Mouse (Mus musculus) ES-Bruce4 (cell line): ENCODE measurements around the gene Pgpep1l. TPM values are rescaled to one million over a fixed set of nuclear protein-coding genes. Genes with fewer than 3 reads are reported as not detected.

ENCODE experiments used
- H3K27ac ChIP-seq: 2 replicates; pipeline ENCODE4 v1.5.1; 2012; ENCODE audit warnings: low read length, inconsistent platforms; ENCODE audit not compliant: insufficient read depth
- H3K27me3 ChIP-seq: 2 replicates; pipeline ENCODE4 v1.6.1; 2012; ENCODE audit warnings: mild to moderate bottlenecking, low read length, inconsistent platforms; ENCODE audit not compliant: control insufficient read depth, poor library complexity, insufficient read depth, severe bottlenecking
- H3K36me3 ChIP-seq: 2 replicates; pipeline ENCODE4 v1.6.1; 2012; ENCODE audit warnings: inconsistent platforms, mild to moderate bottlenecking, low read length, moderate library complexity; ENCODE audit not compliant: control insufficient read depth, poor library complexity, insufficient read depth, severe bottlenecking
- H3K4me1 ChIP-seq: one replicate; pipeline ENCODE4 v1.8.1; 2011; ENCODE audit warnings: low read length; ENCODE audit not compliant: control insufficient read depth, insufficient read depth
- H3K4me3 ChIP-seq: 2 replicates; pipeline ENCODE4 v1.5.1; 2011; ENCODE audit warnings: low read depth, mild to moderate bottlenecking, low read length
- H3K9ac ChIP-seq: 2 replicates; pipeline ENCODE4 v1.6.1; 2012; ENCODE audit warnings: low read depth, mild to moderate bottlenecking, inconsistent platforms; ENCODE audit not compliant: poor library complexity, severe bottlenecking
- H3K9me3 ChIP-seq: replicated peaks from 2 replicates; pipeline ENCODE4 v1.6.1; 2012; ENCODE audit warnings: mild to moderate bottlenecking, low read length, inconsistent platforms; ENCODE audit not compliant: control insufficient read depth, poor library complexity, insufficient read depth, severe bottlenecking
- CTCF ChIP-seq: IDR thresholded peaks from one replicate; pipeline ENCODE4 v1.8.1; 2011; ENCODE audit warnings: low read depth, low read length
- EP300 ChIP-seq: IDR thresholded peaks from 2 replicates; pipeline ENCODE4 v1.6.1; 2011; ENCODE audit warnings: low read depth, low read length; ENCODE audit not compliant: insufficient read depth
- POLR2A ChIP-seq: IDR thresholded peaks from one replicate; pipeline ENCODE4 v1.8.1; 2011; ENCODE audit warnings: low read length; ENCODE audit not compliant: insufficient read depth
- polyA plus RNA-seq: library from polyadenylated mRNA; stranded (reverse); fragments of >200 nt; gene quantifications from 2 replicates; pipeline ENCODE4 v1.2.4, GENCODE M21; 2011; ENCODE audit warnings: low read depth; ENCODE audit not compliant: missing spikeins, insufficient read depth, insufficient read length

Pgpep1l gene
- polyA plus RNA-seq, 1 experiment, result 3.4 TPM

DNA sequence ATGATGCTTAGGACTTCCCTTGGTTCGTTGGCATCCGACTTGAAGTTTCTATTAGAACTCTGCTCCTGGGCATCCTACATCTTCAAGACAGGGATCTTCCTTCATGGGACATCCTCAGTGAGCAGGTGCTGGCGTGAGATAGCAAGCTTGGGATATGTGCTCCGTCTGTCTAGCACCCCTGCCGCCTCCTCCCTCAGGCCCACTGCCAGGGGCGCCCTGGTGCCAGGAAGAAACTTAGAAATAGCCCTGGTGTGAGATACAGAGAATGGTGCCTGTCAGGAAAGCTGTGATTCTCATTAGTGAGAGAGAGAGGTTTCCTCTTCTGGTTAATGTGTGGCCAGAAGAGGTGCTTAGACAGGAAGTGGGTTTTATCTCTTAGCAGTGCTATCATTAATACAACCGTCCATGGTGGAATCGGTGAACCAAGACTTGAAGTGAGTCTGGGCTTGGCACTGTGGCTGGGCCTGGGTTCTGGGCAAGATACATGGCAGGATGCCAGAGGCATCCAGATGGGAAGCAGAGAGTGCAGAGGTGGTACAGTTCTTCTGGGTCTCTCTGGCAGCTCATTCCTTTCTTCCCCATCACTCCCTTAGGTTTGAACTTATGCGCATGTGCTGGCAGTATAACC is 38.5 kb downstream of the Pgpep1l start:
- H3K4me3 ChIP-seq, result no peak overlapping the region
- no peak for TF ChIP-seq CTCF
- no peak for TF ChIP-seq POLR2A
- TF ChIP-seq EP300, result no peak
- H3K9me3 ChIP-seq, result no peaks in the 10 kb centered on the region
- no peak overlapping the region for H3K9ac ChIP-seq
- H3K27ac ChIP-seq, result no peak overlapping the region
- no peaks in the 10 kb centered on the region for H3K36me3 ChIP-seq
- H3K4me1 ChIP-seq, result peaks cover 3% of the 10 kb centered on the region
- no peaks in the 10 kb centered on the region for H3K27me3 ChIP-seq

DNA sequence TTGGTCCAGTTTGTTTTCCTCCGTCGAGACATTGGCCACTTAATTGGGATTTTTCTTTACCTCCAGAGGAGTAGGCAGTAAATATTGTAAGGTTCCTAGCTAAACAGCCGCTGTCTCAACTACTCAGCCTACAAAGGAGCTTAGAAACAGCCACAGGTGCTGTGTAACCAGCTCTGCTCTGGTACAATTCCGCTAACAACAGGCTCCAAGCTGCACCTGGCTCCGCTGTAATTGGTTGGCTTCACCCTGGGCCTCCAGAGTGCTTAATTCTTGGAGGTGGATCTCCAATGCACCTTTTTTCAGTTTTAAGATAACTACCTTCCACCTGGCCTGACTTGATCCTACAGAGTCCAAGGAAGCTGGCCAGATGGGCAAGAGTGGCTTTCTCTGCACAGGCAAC is 40.0 kb downstream of the Pgpep1l start:
- Histone ChIP-seq H3K9me3 (no peaks in the 10 kb centered on the region), H3K9ac (no peak overlapping the region), H3K4me1 (peaks cover 3% of the 10 kb centered on the region), H3K36me3 (no peaks in the 10 kb centered on the region), H3K27ac (no peak overlapping the region), H3K27me3 (no peaks in the 10 kb centered on the region), H3K4me3 (no peak overlapping the region)
- TF ChIP-seq POLR2A (no peak), CTCF (no peak), EP300 (no peak)

DNA sequence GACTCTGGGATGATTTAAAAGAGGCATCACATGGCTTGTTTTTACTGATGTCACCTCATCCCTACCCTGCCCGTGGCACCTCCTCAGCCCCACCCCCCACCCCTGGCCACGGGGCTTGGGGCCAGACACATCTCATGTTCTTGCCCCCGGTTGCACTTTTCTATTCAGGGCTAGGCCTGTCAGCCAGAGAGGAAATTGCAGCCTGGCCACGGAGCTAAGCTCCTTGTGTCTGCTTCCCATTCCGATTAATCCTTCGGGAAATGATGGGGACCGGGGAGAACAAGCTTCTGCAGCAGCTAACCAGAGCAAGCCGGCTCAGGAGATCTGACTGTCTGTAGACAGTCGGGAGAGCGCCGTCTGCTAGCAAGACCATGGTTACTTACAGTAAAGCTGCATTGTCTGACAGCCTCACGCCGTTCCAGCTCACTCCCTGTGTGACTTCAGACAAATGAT is 40.7 kb downstream of the Pgpep1l start:
- peaks cover 3% of the 10 kb centered on the region for H3K4me1 ChIP-seq
- TF ChIP-seq POLR2A (no peak), EP300 (no peak), CTCF (no peak)
- no peak overlapping the region for H3K4me3 ChIP-seq
- no peaks in the 10 kb centered on the region for H3K36me3 ChIP-seq
- no peak overlapping the region for H3K27ac ChIP-seq
- H3K9ac ChIP-seq, result no peak overlapping the region
- H3K27me3 ChIP-seq, result no peaks in the 10 kb centered on the region
- no peaks in the 10 kb centered on the region for H3K9me3 ChIP-seq

GRCm38 (mm10) chr7:68221677-68222230 is 42.3 kb downstream of the Pgpep1l start:
- no peaks in the 10 kb centered on the region for H3K27me3 ChIP-seq
- TF ChIP-seq POLR2A, result no peak
- no peak for TF ChIP-seq CTCF
- TF ChIP-seq EP300, result no peak
- no peaks in the 10 kb centered on the region for H3K36me3 ChIP-seq
- H3K9me3 ChIP-seq, result no peaks in the 10 kb centered on the region
- no peak overlapping the region for H3K27ac ChIP-seq
- no peak overlapping the region for H3K9ac ChIP-seq
- H3K4me1 ChIP-seq, result no peaks in the 10 kb centered on the region
- H3K4me3 ChIP-seq, result no peak overlapping the region

DNA sequence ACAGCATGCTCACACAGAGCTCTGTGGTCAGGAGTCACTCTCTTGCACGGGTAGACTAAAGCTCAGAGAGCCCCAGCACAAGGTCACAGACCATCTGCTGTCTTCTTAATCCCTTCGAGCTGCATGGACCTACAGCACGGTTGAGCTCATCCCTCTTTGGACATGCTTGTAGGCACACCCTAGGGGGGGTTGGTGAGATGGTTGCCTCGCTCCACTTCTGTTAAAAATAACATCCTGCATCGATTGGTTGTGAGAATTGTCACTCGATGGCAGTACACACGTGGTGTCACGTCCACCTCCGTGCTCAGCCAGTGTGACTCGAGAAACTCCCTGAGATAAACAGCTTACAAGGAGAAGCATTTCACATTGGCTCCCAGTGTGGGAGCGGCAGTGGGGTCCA is 45.2 kb downstream of the Pgpep1l start:
- Histone ChIP-seq H3K4me3 (no peak overlapping the region), H3K27me3 (no peaks in the 10 kb centered on the region), H3K27ac (no peak overlapping the region), H3K36me3 (no peaks in the 10 kb centered on the region; the same call in 1 of the 2 replicates), H3K9ac (no peak overlapping the region), H3K9me3 (no peaks in the 10 kb centered on the region), H3K4me1 (no peaks in the 10 kb centered on the region)
- TF ChIP-seq CTCF (no peak), EP300 (no peak)

DNA sequence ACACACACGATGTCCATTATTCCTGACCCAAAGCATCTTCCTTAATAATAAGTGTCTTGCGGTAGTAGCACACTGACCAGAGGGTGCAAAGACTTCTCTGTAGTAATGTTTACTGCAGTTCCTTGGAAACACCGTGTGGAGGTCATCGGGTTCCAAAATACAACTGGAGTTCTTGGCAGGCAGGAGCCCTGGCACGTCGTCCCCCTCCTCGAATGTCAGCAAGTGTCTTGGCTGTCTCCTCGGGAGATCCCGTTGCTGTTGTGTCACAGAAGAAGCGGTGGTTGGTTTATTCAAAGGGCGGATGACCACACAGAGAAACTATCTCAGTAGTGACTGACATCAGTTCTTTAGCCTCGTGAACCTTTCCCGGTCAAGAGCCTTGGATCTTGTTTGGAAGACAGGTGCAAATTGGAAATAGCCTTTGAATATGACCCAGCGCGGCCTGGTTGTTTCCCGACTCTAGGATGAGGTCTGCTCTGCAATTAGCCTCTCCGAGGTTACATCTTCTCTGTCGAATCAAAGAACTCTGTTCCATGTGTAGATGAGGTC is 48.4 kb downstream of the Pgpep1l start:
- TF ChIP-seq POLR2A, result no peak
- TF ChIP-seq EP300, result no peak
- no peak for TF ChIP-seq CTCF
- Histone ChIP-seq H3K27ac (no peak overlapping the region), H3K27me3 (no peaks in the 10 kb centered on the region), H3K4me1 (no peaks in the 10 kb centered on the region), H3K9ac (no peak overlapping the region), H3K9me3 (no peaks in the 10 kb centered on the region), H3K36me3 (no peaks in the 10 kb centered on the region; the same call in 1 of the 2 replicates), H3K4me3 (no peak overlapping the region)
